Mouse (Mus musculus) T-cell, adult 2 months (primary cell): Measurements from ENCODE around the gene Nr6a1.
A peak's percentile ranks its signal among the peaks of the same experiment; 100 is the strongest.

Experiments
- DNase-seq: peaks from one replicate; pipeline ENCODE4 v3.0.0; 2022; ENCODE audit warnings: low spot score

Gene Nr6a1

GRCm38 (mm10) chr2:38781945-38782720 is 145.4 kb downstream of the Nr6a1 start:
- no peak for DNase-seq

DNA sequence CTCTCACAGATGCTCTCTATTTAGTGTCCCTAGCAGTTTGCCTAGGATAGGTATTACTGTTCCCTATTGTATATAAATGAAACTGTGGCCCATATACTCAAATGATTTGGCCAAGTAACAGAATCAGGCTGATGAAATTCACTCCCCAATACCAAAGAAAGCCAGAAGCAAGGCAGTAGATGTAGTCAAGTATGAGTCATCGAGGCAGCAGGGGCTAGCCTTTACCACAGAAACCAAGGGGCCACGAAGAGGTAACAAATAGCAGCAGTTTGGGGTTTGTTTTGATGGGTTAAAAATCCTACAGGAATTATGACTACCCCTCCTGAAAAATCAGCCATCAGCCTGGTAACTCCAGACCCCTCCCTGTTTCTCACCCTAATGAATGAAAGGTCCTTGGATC is 147.5 kb downstream of the Nr6a1 start:
- no peak for DNase-seq

- DNase-seq = no peak
These were observed 150.2 kb downstream of the Nr6a1 start for GRCm38 (mm10) chr2:38777326-38777725.

DNA sequence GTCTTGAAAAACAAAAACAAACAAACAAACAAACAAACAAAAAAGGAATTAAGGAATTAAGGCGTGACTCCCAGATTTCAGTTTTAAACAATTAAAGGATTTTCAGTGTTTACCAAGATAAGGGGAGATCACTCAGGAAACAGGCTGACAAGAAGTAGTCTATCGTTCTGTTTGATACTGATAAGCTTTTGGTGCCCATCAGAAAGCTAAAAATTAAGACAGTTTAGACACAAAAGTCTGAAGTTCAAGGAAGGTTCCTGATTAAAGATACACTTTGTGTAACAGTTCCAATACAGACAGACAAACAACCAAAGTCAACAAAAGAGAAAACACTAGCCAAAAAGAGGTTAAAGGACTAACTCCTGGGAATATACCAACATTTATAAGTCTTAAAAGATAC is 152.6 kb downstream of the Nr6a1 start:
- no peak for DNase-seq

- DNase-seq = no peak
These were observed 156.1 kb downstream of the Nr6a1 start for GRCm38 (mm10) chr2:38771478-38771797.

- DNase-seq = no peak
These were observed 156.6 kb downstream of the Nr6a1 start for GRCm38 (mm10) chr2:38770772-38771477.

DNA sequence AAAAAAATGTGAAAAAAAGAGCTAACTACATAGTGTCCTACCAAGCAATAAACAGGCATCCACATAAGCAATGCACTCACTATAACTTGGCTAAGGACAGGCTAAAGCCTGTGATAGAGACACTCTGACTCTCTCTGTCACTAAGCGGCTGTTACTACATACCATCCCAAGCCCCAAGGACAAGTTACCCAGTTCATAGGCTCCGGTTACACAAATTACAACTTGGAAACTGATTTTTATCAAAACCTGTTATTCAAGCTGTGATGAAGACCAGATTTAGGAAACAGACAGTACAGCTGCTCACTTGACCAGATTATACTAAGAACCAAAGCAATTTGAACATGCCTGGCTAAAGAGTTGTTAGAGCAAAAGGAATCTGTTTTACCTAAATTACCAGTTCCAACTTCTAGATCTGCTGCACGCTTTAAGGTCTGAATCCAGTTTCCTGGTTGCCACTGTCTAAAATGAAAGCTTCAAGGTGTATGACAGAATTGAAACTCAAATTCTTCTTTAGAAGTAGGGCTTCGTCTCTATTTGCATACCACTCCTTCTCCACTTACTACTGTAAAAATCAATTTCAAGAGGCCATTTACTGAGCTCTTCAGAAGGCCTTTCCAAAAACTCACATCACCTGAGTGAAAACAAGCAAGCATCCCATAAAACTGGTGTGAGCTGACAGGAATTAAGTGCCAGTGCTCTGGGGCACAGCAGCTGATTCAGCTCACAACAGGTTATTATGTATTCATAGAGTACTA is 160.1 kb downstream of the Nr6a1 start:
- DNase-seq = no peak

GRCm38 (mm10) chr2:38739847-38740246 is 187.6 kb downstream of the Nr6a1 start:
- DNase-seq = no peak

DNA sequence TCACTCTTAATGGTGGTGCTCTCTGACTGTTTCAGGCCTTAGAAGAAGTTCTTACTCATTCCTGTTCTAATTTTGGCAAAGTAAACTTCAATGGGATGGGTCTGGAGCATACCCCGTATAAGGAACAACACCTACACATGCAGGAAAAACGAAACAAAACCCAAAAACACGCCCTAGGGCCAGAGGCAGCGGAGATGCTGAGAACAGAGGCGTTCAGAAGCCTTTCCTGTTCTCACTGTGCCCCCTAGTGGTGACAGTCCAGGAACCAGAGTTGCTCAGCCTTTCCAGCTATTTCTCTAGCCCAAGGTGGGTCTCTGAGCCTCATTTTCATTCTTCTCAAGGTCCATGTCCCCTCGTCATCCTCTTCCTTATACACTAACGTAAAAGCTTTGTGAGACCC is 188.1 kb downstream of the Nr6a1 start:
- peak; percentile 23 for DNase-seq

DNA sequence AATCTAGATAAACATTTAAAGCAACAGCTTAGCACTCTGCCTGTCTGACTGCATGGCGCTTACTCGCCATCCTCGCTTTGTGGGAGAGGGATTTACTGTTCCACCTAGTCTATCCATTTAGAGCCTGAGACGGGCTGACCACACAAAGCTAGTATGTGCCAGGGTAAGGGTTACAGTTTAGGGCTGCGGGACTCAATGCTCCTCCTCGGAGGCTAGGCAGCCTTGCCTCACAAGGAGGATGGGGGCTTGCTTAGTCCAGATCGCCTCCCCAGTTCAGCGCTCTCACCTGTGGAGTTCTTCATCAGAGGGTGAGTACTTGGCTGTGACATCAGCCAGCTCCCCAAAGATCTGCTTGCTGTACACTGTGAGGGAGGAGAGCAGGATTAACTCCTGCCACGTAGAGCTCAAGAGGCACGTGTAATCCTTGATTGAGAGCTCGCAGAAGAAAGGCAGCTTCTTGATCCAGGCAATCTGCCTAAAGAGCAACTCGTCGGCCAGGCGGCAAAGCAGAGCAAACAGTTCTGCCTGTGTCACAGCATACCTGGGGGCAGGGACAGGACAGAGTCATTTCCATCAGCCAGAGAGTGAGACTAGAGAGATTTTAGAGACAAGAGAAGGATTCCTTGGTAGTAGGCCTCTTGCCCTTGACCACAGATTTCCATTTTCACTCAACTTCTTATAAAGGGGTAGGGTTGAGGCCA is 188.7 kb downstream of the Nr6a1 start:
- DNase-seq = no peak

DNA sequence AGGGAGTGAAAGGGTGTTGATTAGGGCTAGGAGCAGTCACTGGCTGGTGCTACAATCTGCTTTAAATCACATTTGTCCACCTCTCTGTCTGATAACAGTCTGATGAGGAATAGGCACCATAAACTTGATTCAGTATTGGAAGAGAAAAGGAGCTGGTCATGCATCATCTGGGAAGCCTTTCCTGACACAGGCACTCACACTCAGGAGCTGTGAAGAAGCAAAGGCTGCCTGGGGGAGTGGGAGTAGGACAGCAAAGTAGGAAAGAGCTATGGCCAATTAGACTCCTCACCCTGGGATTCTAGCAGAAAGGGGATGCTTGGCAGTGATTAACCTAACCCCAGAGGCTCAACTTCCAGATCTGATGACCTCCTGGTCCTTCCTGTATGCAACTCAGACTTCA is 191.7 kb downstream of the Nr6a1 start:
- no peak for DNase-seq

DNA sequence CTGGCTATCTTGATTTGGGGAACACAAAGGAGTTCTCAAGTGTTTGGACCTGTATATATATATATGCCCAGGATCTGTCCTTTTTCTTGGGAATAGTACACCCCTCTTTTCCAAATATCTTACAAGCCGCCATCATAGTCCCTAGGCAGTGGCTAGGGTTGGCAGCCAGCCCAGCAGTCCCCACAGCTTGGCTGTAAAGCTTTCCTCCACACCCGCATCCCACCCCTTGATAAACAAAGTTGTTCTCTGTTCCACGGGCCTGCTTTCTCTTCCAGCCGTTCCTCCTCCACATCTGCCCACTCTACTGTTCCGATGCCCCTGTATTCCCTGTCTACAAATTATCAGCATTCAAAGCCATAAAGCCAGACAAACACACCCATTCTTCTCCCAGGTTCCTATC is 192.8 kb downstream of the Nr6a1 start:
- no peak for DNase-seq

GRCm38 (mm10) chr2:38730331-38730827 is 197.1 kb downstream of the Nr6a1 start:
- DNase-seq = no peak

DNA sequence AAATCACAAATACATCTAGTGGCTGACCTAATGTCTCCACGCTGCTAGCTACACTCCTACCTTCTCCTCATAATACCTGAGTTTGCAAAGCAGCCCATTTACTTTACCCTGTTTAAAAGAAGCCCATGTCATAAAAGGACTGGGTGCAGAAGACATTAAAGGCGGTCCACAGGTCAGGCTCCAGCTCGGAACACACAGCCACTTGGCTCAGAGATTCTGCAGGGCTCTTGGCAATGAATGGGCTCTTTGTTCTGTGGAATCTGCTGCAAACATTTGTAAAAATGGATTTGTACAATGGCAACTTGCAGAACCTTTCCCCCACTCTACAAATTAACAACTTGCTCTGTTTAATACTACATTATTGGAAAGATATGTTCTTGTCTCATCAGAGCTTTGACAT is 202.1 kb downstream of the Nr6a1 start:
- DNase-seq = no peak

DNA sequence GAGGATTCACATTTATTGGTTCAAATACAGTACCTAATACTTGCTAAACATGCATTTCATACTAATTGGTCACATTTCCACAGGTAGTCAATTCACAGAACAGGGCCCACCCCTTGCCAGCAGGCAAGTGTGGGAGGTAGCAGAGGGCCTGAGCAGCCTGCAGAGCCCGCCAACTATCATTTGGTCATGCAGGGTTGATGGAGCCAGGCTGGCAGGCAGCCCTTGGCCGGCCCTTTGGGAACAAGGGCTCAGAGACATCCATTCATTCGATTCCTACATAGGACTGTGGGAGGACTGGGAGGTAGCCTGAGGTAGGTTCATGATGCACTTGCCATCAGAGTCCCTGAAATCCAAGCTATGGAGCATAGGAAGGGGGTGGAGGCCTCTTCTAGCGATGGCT is 204.1 kb downstream of the Nr6a1 start:
- no peak for DNase-seq

DNA sequence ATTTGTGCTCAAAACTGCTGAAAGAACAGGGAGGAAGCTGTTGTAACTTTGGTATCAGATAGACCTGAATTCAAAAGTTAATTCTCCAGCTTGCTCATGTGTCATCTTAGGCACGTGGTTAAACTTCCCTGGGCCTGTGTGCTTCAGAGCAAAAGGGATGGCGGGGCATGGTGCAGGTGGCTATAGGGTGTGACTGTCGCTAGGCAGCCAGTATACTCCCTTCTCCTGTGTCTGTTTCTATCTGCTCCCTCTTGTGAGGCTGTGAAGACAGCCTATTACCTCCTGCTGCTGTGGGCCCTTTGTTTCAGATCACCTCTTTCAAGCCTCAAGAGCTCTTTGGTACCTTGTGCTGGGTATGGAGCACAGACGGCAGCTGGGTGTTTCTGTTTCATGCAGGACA is 205.4 kb downstream of the Nr6a1 start:
- no peak for DNase-seq

DNA sequence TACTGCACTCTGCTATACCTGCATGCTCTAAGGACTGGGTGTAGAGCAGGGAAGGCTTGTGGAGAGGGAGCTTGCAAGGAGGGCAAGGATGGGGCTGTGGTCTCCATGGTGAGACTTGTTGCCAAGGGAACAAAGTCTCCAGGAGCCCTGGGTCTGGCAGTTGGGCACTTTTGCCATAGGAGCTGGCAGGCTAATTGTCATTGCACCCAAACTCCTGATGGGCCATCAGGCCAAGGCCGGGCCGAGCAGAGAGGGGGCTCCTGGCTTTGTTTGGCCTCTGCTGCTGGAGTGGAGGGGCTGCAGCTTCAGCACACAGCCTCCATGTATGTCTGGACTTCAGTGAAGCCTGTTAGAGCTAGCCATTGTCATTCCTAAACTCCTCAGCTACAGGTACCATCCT is 206.8 kb downstream of the Nr6a1 start:
- no peak for DNase-seq

GRCm38 (mm10) chr2:38719354-38719753 is 208.1 kb downstream of the Nr6a1 start:
- no peak for DNase-seq

DNA sequence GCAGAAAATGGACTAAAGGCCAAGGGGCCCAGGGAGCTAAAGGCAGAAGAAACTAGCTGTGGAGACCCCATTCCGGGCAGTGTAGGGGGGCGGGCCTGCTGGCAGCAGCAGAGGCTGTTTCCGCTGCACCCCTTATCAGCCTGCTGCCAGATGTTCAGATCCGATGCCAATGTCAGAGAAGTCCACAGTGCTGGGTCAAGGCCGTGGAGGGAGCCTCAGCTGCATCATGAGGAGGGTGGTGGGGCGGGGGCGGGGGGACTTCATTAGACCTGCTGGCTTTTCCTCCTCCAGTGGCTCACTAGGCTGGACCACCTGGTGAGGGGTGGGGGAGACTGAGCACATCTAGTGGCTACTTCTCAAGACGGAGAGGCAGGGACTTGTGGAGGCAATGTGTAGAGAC is 208.8 kb downstream of the Nr6a1 start:
- no peak for DNase-seq

- DNase-seq = no peak
These were observed 210.1 kb downstream of the Nr6a1 start for GRCm38 (mm10) chr2:38717436-38717835.

DNA sequence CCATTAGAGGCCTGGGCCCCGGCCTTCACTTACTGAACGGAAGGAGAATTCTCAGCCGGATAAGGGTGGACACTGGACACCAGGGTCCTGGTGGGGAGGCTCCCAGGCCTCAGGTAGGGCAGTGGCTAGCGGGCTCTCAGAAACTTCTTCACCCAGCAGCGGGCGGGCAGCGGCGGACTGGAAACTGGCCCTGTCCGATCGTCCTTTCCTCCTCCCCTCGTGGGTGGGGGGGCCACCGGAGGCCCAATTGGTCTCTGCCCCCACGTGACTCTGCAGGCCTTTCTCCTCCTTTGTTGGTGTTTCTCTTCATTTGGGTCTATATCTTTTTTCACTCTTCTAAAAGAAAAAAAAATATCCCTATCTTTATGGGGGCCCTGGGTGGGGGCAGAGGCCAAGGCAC is 213.2 kb downstream of the Nr6a1 start, which contains the start of gene Nr5a1:
TSS of gene Nr5a1 (minus strand) at position 219 of the 400 bp plus-strand sequence.
- no peak for DNase-seq

DNA sequence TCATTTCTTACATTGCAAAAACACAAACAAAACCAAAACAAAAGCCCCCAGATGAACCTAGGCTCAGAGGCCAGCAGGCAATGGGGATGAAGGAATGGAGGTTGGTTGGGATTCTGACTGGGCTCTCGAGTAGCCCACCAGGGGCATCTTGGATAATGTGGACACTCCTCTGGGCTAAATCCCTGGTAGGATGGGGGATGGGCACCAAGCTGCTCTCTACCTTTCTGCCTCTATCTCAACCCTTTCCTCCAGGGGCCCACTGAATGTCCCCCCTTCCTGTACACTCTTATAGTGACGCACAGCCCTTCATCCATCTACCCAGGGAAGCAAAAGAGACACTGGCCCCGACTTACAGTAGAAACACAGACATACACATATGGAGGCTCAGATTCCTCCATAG is 213.9 kb downstream of the Nr6a1 start:
- no peak for DNase-seq
